Comparison of ENCODE assay signal across 23 mouse cellular contexts in genomic region chr7:69572626-69573394, GRCm38 (mm10).
DNase-seq lines count a peak whose midpoint lies in the region; ATAC-seq and TF ChIP-seq lines count a peak whose summit lies in the region.
"Had no signal": no experiment of that assay in that cellular context is flagged by ENCODE, and none has a peak within 500 bp of the region (broad histone marks: within the 10 kb centered on the region; RNA-seq: fewer than 3 reads in every experiment).

No protein-coding gene starts in this region.

- no peak overlapping the region for H3K4me3 ChIP-seq in hindbrain, embryonic 13.5 days
- no peak overlapping the region for H3K4me3 ChIP-seq in hindbrain, embryonic 10.5 days
- no peak overlapping the region for H3K4me3 ChIP-seq in midbrain, embryonic 14.5 days (replicated peaks; ENCODE audit: low read depth, low read length)
- H3K4me3 ChIP-seq in stomach, postnatal 0 days (ENCODE audit: low read depth, low read length) = no peak overlapping the region
- H3K4me3 ChIP-seq: heart, adult 2 months; heart, embryonic 13.5 days; kidney, embryonic 15.5 days; limb, embryonic 12.5 days had no signal

- WGBS in hindbrain, embryonic 13.5 days = 57% methylated on average over 7 of the region's 7 CpGs
- WGBS in hindbrain, embryonic 10.5 days = 86% methylated on average over 7 of the region's 7 CpGs
- 66% methylated on average over 7 of the region's 7 CpGs for WGBS in midbrain, embryonic 14.5 days
- 77% methylated on average over 7 of the region's 7 CpGs for WGBS in stomach, postnatal 0 days

- no peak for TF ChIP-seq CTCF in stomach, postnatal 0 days (IDR thresholded peaks at IDR 0.05; ENCODE audit: low read depth)

- H3K4me2 ChIP-seq in hindbrain, embryonic 13.5 days = no peak overlapping the region
- H3K4me2 ChIP-seq in midbrain, embryonic 14.5 days (ENCODE audit: low read length) = no peak overlapping the region
- H3K4me2 ChIP-seq in stomach, postnatal 0 days (replicated peaks; ENCODE audit: low read depth) = no peak overlapping the region
- H3K4me2 ChIP-seq: heart, embryonic 13.5 days; kidney, embryonic 15.5 days; limb, embryonic 12.5 days; liver, embryonic 11.5 days had no signal

- peaks cover 5% of the 10 kb centered on the region for H3K4me1 ChIP-seq in hindbrain, embryonic 13.5 days (replicated peaks)
- peaks cover 2% of the 10 kb centered on the region; the same call in 1 of the 2 replicates for H3K4me1 ChIP-seq in hindbrain, embryonic 10.5 days (replicated peaks)
- H3K4me1 ChIP-seq in midbrain, embryonic 14.5 days (ENCODE audit: control insufficient read depth, insufficient read depth, low read length) = no peaks in the 10 kb centered on the region
- no peaks in the 10 kb centered on the region for H3K4me1 ChIP-seq in stomach, postnatal 0 days (replicated peaks; ENCODE audit: control insufficient read depth, insufficient read depth)
- H3K4me1 ChIP-seq: heart, embryonic 13.5 days; kidney, embryonic 15.5 days; limb, embryonic 12.5 days had no signal

- 0 out of 2 replicates have a peak, but pooled peaks have one; percentile 24 for ATAC-seq in hindbrain, embryonic 13.5 days (ENCODE audit: low FRiP score)
- peak; percentile 53; the same call in 1 of the 2 replicates for ATAC-seq in midbrain, embryonic 14.5 days (ENCODE audit: low FRiP score, low TSS enrichment)
- no peak for ATAC-seq in activated CD4-positive, CD25-positive, alpha-beta regulatory T cell, adult 4 months
- no peak for ATAC-seq in stomach, postnatal 0 days (ENCODE audit: low FRiP score, low TSS enrichment)
- ATAC-seq: liver, postnatal 0 days had no signal

- no peak overlapping the region for H3K9ac ChIP-seq in hindbrain, embryonic 13.5 days
- no peak overlapping the region for H3K9ac ChIP-seq in midbrain, embryonic 14.5 days (replicated peaks; ENCODE audit: low read length)
- no peak overlapping the region for H3K9ac ChIP-seq in stomach, postnatal 0 days (ENCODE audit: low read length)
- H3K9ac ChIP-seq: heart, embryonic 13.5 days; kidney, embryonic 15.5 days; limb, embryonic 12.5 days; liver, postnatal 0 days had no signal

- no peak for DNase-seq in hindbrain, embryonic 10.5 days (ENCODE audit: low spot score)
- DNase-seq in retina, postnatal 1 day = peak; percentile 36
- DNase-seq in retina, embryonic 14.5 days (ENCODE audit: low spot score) = no peak
- peak; percentile 38 for DNase-seq in midbrain, embryonic 14.5 days
- DNase-seq in ovary, adult 18-20 months (ENCODE audit: low spot score) = no peak
- DNase-seq in stomach, postnatal 0 days (ENCODE audit: low spot score) = no peak
- DNase-seq: adrenal gland, postnatal 36 days; cerebellum, adult 11 months; cerebellum, postnatal 10 days; gastrocnemius, postnatal 36 days; heart, adult 2 months; kidney, adult 11 months; kidney, postnatal 36 days; liver, postnatal 0 days; lung, postnatal 10 days; right cerebral cortex, postnatal 14 days; spleen, adult 18-20 months had no signal

- H3K36me3 ChIP-seq in hindbrain, embryonic 13.5 days = no peaks in the 10 kb centered on the region
- no peaks in the 10 kb centered on the region for H3K36me3 ChIP-seq in hindbrain, embryonic 10.5 days
- no peaks in the 10 kb centered on the region for H3K36me3 ChIP-seq in midbrain, embryonic 14.5 days (ENCODE audit: control insufficient read depth, insufficient read depth, low read length)
- H3K36me3 ChIP-seq in stomach, postnatal 0 days (ENCODE audit: control insufficient read depth, insufficient read depth, low read length) = no peaks in the 10 kb centered on the region
- H3K36me3 ChIP-seq: heart, embryonic 13.5 days; kidney, embryonic 15.5 days; limb, embryonic 12.5 days had no signal

- no peaks in the 10 kb centered on the region for H3K9me3 ChIP-seq in hindbrain, embryonic 13.5 days
- H3K9me3 ChIP-seq in hindbrain, embryonic 10.5 days = no peaks in the 10 kb centered on the region
- H3K9me3 ChIP-seq in midbrain, embryonic 14.5 days (ENCODE audit: control insufficient read depth, low read length) = no peaks in the 10 kb centered on the region
- H3K9me3 ChIP-seq in stomach, postnatal 0 days (ENCODE audit: control insufficient read depth, low read length) = no peaks in the 10 kb centered on the region
- H3K9me3 ChIP-seq: heart, embryonic 13.5 days; kidney, embryonic 15.5 days; limb, embryonic 12.5 days had no signal

- no peak for TF ChIP-seq EP300 in stomach, postnatal 0 days (optimal IDR thresholded peaks at IDR 0.05)

- H3K27me3 ChIP-seq in hindbrain, embryonic 13.5 days = peaks cover 18% of the 10 kb centered on the region
- peaks cover 39% of the 10 kb centered on the region for H3K27me3 ChIP-seq in hindbrain, embryonic 10.5 days (ENCODE audit: insufficient read depth, poor library complexity, severe bottlenecking)
- H3K27me3 ChIP-seq in midbrain, embryonic 14.5 days (ENCODE audit: control insufficient read depth, insufficient read depth, low read length) = peaks cover 8% of the 10 kb centered on the region; the same call in 1 of the 2 replicates
- no peaks in the 10 kb centered on the region for H3K27me3 ChIP-seq in stomach, postnatal 0 days (ENCODE audit: control insufficient read depth, insufficient read depth, low read length)
- H3K27me3 ChIP-seq: heart, embryonic 13.5 days; kidney, embryonic 15.5 days; limb, embryonic 12.5 days had no signal

- H3K27ac ChIP-seq in hindbrain, embryonic 13.5 days = no peak overlapping the region
- H3K27ac ChIP-seq in hindbrain, embryonic 10.5 days = no peak overlapping the region
- H3K27ac ChIP-seq in midbrain, embryonic 14.5 days (replicated peaks; ENCODE audit: low read depth, low read length) = no peak overlapping the region
- H3K27ac ChIP-seq in stomach, postnatal 0 days (replicated peaks) = no peak overlapping the region
- H3K27ac ChIP-seq: heart, adult 2 months; heart, embryonic 13.5 days; kidney, embryonic 15.5 days; limb, embryonic 12.5 days had no signal

Comparison
In these comparisons a context has a peak if more than half of its experiments do, and no peak if none do; other contexts are left out.
1. DNase-seq: peak in retina, postnatal 1 day (single experiment) and midbrain, embryonic 14.5 days (single experiment); none in hindbrain, embryonic 10.5 days (single experiment), retina, embryonic 14.5 days (single experiment), ovary, adult 18-20 months (single experiment) and stomach, postnatal 0 days (single experiment).
2. ATAC-seq: peak in hindbrain, embryonic 13.5 days (single experiment) and midbrain, embryonic 14.5 days (single experiment); none in activated CD4-positive, CD25-positive, alpha-beta regulatory T cell, adult 4 months (single experiment) and stomach, postnatal 0 days (single experiment).